Mouse (Mus musculus) stomach, postnatal 0 days (tissue): Measurements from ENCODE around the gene Man2a1.

Experiments
- CTCF ChIP-seq: IDR thresholded peaks from 2 replicates; pipeline ENCODE4 v1.5.1; 2016; ENCODE audit warnings: antibody characterized with exemption, low read depth, mild to moderate bottlenecking, moderate library complexity
- EP300 ChIP-seq: optimal IDR thresholded peaks from 2 replicates; pipeline ENCODE3; 2016; ENCODE audit warnings: antibody characterized with exemption

GRCm38 (mm10) chr17:64792623-64793022, 192.1 kb downstream of the Man2a1 start:
- TF ChIP-seq CTCF = no peak
- no peak for TF ChIP-seq EP300
